Mouse (Mus musculus): Measurements from ENCODE around the gene Rnf144b. TPM values are rescaled to one million over a fixed set of nuclear protein-coding genes. Genes with fewer than 3 reads are reported as not detected.

Rnf144b gene
- polyA plus RNA-seq, 1 experiment from 2014 or later, result 1.0 TPM

- no peak overlapping the region for H3K9ac ChIP-seq (ENCODE audit: low read depth, low read length)
- no peaks in the 10 kb centered on the region for H3K36me3 ChIP-seq (ENCODE audit: control insufficient read depth, insufficient read depth, low read length)
- H3K4me3 ChIP-seq (ENCODE audit: low read depth, low read length), result no peak overlapping the region
- H3K27me3 ChIP-seq (ENCODE audit: control insufficient read depth, insufficient read depth, low read depth, low read length), result no peaks in the 10 kb centered on the region
- no peak overlapping the region for H3K27ac ChIP-seq (ENCODE audit: low read length)
- ATAC-seq, result peak; percentile 91
- no peaks in the 10 kb centered on the region for H3K9me3 ChIP-seq (replicated peaks; ENCODE audit: control insufficient read depth, low read length, poor library complexity, severe bottlenecking)
- 36% methylated on average over 4 of the region's 4 CpGs for WGBS
- H3K4me2 ChIP-seq (ENCODE audit: low read length), result no peak overlapping the region
- no peaks in the 10 kb centered on the region for H3K4me1 ChIP-seq (ENCODE audit: control insufficient read depth, insufficient read depth, low read length)
These were observed 166.0 kb downstream of the Rnf144b start for GRCm38 (mm10) chr13:47288449-47288848.

DNA sequence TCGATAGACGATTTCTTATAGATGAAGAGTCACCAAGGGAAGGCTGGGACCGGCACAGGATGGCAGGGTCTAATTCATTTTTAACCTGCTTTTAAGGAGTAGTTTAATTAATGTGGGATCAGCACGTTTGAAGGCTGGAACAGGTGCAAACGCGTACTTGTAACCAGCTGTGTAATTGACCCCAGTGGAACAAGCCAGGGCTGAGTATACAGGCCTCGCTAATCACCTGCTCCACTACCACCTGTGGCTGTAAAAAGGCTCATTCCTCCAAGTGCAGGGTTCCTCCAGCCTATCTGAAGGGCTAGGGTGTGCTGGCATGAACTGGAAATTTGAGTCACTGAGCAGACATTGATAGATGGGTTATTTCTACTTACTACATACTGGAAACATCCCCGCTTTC lies 174.0 kb downstream of the Rnf144b start:
- Histone ChIP-seq H3K4me2 (ENCODE audit: low read length) (no peak overlapping the region), H3K9ac (ENCODE audit: low read depth, low read length) (no peak overlapping the region), H3K36me3 (ENCODE audit: control insufficient read depth, insufficient read depth, low read length) (no peaks in the 10 kb centered on the region), H3K27me3 (ENCODE audit: control insufficient read depth, insufficient read depth, low read depth, low read length) (no peaks in the 10 kb centered on the region), H3K4me1 (ENCODE audit: control insufficient read depth, insufficient read depth, low read length) (no peaks in the 10 kb centered on the region; the same call in 1 of the 2 replicates), H3K27ac (ENCODE audit: low read length) (no peak overlapping the region), H3K4me3 (ENCODE audit: low read depth, low read length) (no peak overlapping the region), H3K9me3 (replicated peaks; ENCODE audit: control insufficient read depth, low read length, poor library complexity, severe bottlenecking) (no peaks in the 10 kb centered on the region)
- 79% methylated on average over 8 of the region's 8 CpGs for WGBS
- no peak for ATAC-seq

Other genes starting within 250 kb of the Rnf144b start
- 7.2 and 7.6 TPM in 2 replicates for gene Kif13a, start 192.8 kb upstream of the Rnf144b start, polyA plus RNA-seq (2015; fragmentation: Nextera tagmentation; extraction: Ambion mirVana)
- 19.3 and 19.9 TPM in 2 replicates for gene Nhlrc1, start 107.8 kb upstream of the Rnf144b start, polyA plus RNA-seq (2015; fragmentation: Nextera tagmentation; extraction: Ambion mirVana)
- gene Kdm1b, start 79.2 kb upstream of the Rnf144b start, polyA plus RNA-seq (2015; fragmentation: Nextera tagmentation; extraction: Ambion mirVana), result 22.2 and 26.0 TPM in 2 replicates
- 19.6 and 20.7 TPM in 2 replicates for gene Tpmt, start 77.9 kb upstream of the Rnf144b start, polyA plus RNA-seq (2015; fragmentation: Nextera tagmentation; extraction: Ambion mirVana)
- gene Dek, start 16.5 kb upstream of the Rnf144b start, polyA plus RNA-seq (2015; fragmentation: Nextera tagmentation; extraction: Ambion mirVana), result 94.8 and 116 TPM in 2 replicates